Mouse (Mus musculus) neural tube, embryonic 15.5 days (tissue): Measurements from ENCODE around the gene Ptpn22. TPM values are rescaled to one million over a fixed set of nuclear protein-coding genes. Genes with fewer than 3 reads are reported as not detected.

ENCODE experiments used
- ATAC-seq: fragments of 200-750 bp; cut with Nextera tagmentation; 2 replicates; pipeline ENCODE4 v1.8.0; 2017; ENCODE audit warnings: mild to moderate bottlenecking, moderate TSS enrichment, moderate library complexity; ENCODE audit not compliant: low FRiP score
- H3K27ac ChIP-seq: fragments of 300-500 bp; sonication (generic); replicated peaks from 2 replicates; pipeline ENCODE4 v1.5.1; 2015; ENCODE audit warnings: mild to moderate bottlenecking, inconsistent platforms
- H3K27me3 ChIP-seq: fragments of 300-500 bp; sonication (generic); replicated peaks from 2 replicates; pipeline ENCODE4 v1.6.1; 2015; ENCODE audit warnings: inconsistent platforms
- H3K36me3 ChIP-seq: fragments of 300-500 bp; sonication (generic); 2 replicates; pipeline ENCODE4 v1.6.1; 2015; ENCODE audit warnings: inconsistent platforms
- H3K4me1 ChIP-seq: fragments of 300-500 bp; sonication (generic); 2 replicates; pipeline ENCODE4 v1.6.1; 2015; ENCODE audit warnings: inconsistent platforms
- H3K4me2 ChIP-seq: fragments of 300-500 bp; sonication (generic); 2 replicates; pipeline ENCODE4 v1.6.1; 2015; ENCODE audit warnings: inconsistent platforms, mild to moderate bottlenecking, moderate library complexity
- H3K4me3 ChIP-seq: fragments of 300-500 bp; sonication (generic); replicated peaks from 2 replicates; pipeline ENCODE4 v1.5.1; 2015; ENCODE audit warnings: mild to moderate bottlenecking, inconsistent platforms
- H3K9ac ChIP-seq: fragments of 300-500 bp; sonication (generic); replicated peaks from 2 replicates; pipeline ENCODE4 v1.6.1; 2015; ENCODE audit warnings: mild to moderate bottlenecking, inconsistent platforms
- H3K9me3 ChIP-seq: fragments of 300-500 bp; sonication (generic); replicated peaks from 2 replicates; pipeline ENCODE4 v1.6.1; 2016; ENCODE audit warnings: inconsistent platforms
- WGBS: fragments of 180-500 bp; shearing (Covaris S2); methylation state at CpG from one replicate; pipeline ENCODE4 v1.1.7; 2015; ENCODE audit warnings: mixed read lengths; 5-methylcytosine and 5-hydroxymethylcytosine counted together
- polyA plus RNA-seq: library from polyadenylated mRNA; unstranded; fragments of >200 nt; fragmentation: Nextera tagmentation; extraction: Ambion mirVana; gene quantifications from 2 replicates; pipeline ENCODE4 v1.2.1, GENCODE M21; 2015

The Ptpn22 gene
- polyA plus RNA-seq, 1 experiment from 2014 or later, result 0.33 TPM

GRCm38 (mm10) chr3:103960622-103961021 lies 101.0 kb downstream of the Ptpn22 start:
- 94% methylated on average over 3 of the region's 3 CpGs for whole genome bisulfite sequencing
- Histone ChIP-seq H3K36me3 (peaks cover 9% of the 10 kb centered on the region), H3K9ac (no peak overlapping the region), H3K4me3 (no peak overlapping the region), H3K4me2 (no peak overlapping the region), H3K9me3 (no peaks in the 10 kb centered on the region), H3K4me1 (no peaks in the 10 kb centered on the region), H3K27ac (no peak overlapping the region), H3K27me3 (no peaks in the 10 kb centered on the region)
- ATAC-seq, result no peak

Other genes starting within 250 kb of the Ptpn22 start
- gene Atg4a-ps, start 213.7 kb upstream of the Ptpn22 start, polyA plus RNA-seq, result 0.14 and 0.17 TPM in 2 replicates
- gene Olfml3, start 121.8 kb upstream of the Ptpn22 start, polyA plus RNA-seq, result 15.5 and 20.9 TPM in 2 replicates
- not detected in 2 replicates for gene Gm10964, start 120.4 kb upstream of the Ptpn22 start, polyA plus RNA-seq
- gene Hipk1, start 68.2 kb upstream of the Ptpn22 start, polyA plus RNA-seq, result 8.6 and 10.2 TPM in 2 replicates
- 18.5 and 20.6 TPM in 2 replicates for gene Dclre1b, start 50.4 kb upstream of the Ptpn22 start, polyA plus RNA-seq
- 21.9 and 24.6 TPM in 2 replicates for gene Ap4b1, start 50.3 kb upstream of the Ptpn22 start, polyA plus RNA-seq
- gene Gm43064, start 50.2 kb upstream of the Ptpn22 start, polyA plus RNA-seq, result 0.10 TPM in 1 of 2 replicates, not detected in the other
- gene Bcl2l15, start 27.2 kb upstream of the Ptpn22 start, polyA plus RNA-seq, result 0.26 and 0.33 TPM in 2 replicates
- 17.3 and 18.7 TPM in 2 replicates for gene Rsbn1, start 54.3 kb downstream of the Ptpn22 start, polyA plus RNA-seq
- gene Phtf1, start 108.3 kb downstream of the Ptpn22 start, polyA plus RNA-seq, result 21.8 and 22.8 TPM in 2 replicates